Mouse (Mus musculus) liver, embryonic 15.5 days (tissue): Measurements from ENCODE around the gene Olfr1395. TPM values are rescaled to one million over a fixed set of nuclear protein-coding genes. Genes with fewer than 3 reads are reported as not detected.

Experiments
- polyA plus RNA-seq: library from polyadenylated mRNA; unstranded; fragments of >200 nt; fragmentation: Nextera tagmentation; extraction: Ambion mirVana; gene quantifications from 2 replicates; pipeline ENCODE4 v1.2.1, GENCODE M21; 2015

Olfr1395 gene
- polyA plus RNA-seq, 1 experiment from 2014 or later: not detected

Other genes starting within 250 kb of the Olfr1395 start
- 0.45 and 0.48 TPM in 2 replicates for gene Gm5431, start 240.1 kb upstream of the Olfr1395 start, polyA plus RNA-seq
- 2.7 and 2.8 TPM in 2 replicates for gene Psme2b, start 196.1 kb upstream of the Olfr1395 start, polyA plus RNA-seq
- gene Olfr56, start 163.4 kb upstream of the Olfr1395 start, polyA plus RNA-seq: 0.05 and 0.07 TPM in 2 replicates
- gene 9930111J21Rik1, start 162.9 kb upstream of the Olfr1395 start, polyA plus RNA-seq: 1.1 TPM in 2 replicates
- 0.03 TPM in 1 of 2 replicates, not detected in the other for gene Gm12185, start 150.0 kb upstream of the Olfr1395 start, polyA plus RNA-seq
- gene Tgtp1, start 148.1 kb upstream of the Olfr1395 start, polyA plus RNA-seq: 1.2 and 1.5 TPM in 2 replicates
- 1.2 and 1.6 TPM in 2 replicates for gene 9930111J21Rik2, start 91.0 kb upstream of the Olfr1395 start, polyA plus RNA-seq
- 0.86 and 1.1 TPM in 2 replicates for gene Tgtp2, start 78.1 kb upstream of the Olfr1395 start, polyA plus RNA-seq
- 7.0 and 7.1 TPM in 2 replicates for gene Ifi47, start 65.7 kb upstream of the Olfr1395 start, polyA plus RNA-seq
- gene Olfr1396, start 27.4 kb upstream of the Olfr1395 start, polyA plus RNA-seq: not detected in 2 replicates
- gene Olfr1394, start 12.1 kb downstream of the Olfr1395 start, polyA plus RNA-seq: not detected in 2 replicates
- 0.76 and 1.6 TPM in 2 replicates for gene Btnl9, start 44.9 kb downstream of the Olfr1395 start, polyA plus RNA-seq
- 10.2 and 10.4 TPM in 2 replicates for gene Zfp62, start 61.0 kb downstream of the Olfr1395 start, polyA plus RNA-seq
- 35.1 and 45.6 TPM in 2 replicates for gene Mgat1, start 101.9 kb downstream of the Olfr1395 start, polyA plus RNA-seq
- not detected in 2 replicates for gene Olfr1393, start 136.0 kb downstream of the Olfr1395 start, polyA plus RNA-seq
- not detected in 2 replicates for gene Olfr1392, start 143.0 kb downstream of the Olfr1395 start, polyA plus RNA-seq
- not detected in 2 replicates for gene Olfr10, start 162.5 kb downstream of the Olfr1395 start, polyA plus RNA-seq
- not detected in 2 replicates for gene Olfr1391, start 180.5 kb downstream of the Olfr1395 start, polyA plus RNA-seq
- gene Olfr1390, start 192.9 kb downstream of the Olfr1395 start, polyA plus RNA-seq: not detected in 2 replicates